Mouse (Mus musculus) liver, embryonic 14.5 days (tissue): Measurements from ENCODE around the gene Gpr19. TPM values are rescaled to one million over a fixed set of nuclear protein-coding genes. Genes with fewer than 3 reads are reported as not detected.

Source experiments
- ATAC-seq: fragments of 200-750 bp; cut with Nextera tagmentation; 2 replicates; pipeline ENCODE4 v1.8.0; 2017; ENCODE audit warnings: moderate number of reproducible peaks, mild to moderate bottlenecking, moderate library complexity; ENCODE audit not compliant: insufficient read depth
- DNase-seq, 3 experiments: peaks; one replicate each; pipeline ENCODE4 v3.0.0-alpha.2; 2012 to 2013; ENCODE audit warnings: low read depth in 3 of 3, low spot score in 3 of 3
- H3K27ac ChIP-seq: fragments of 300-500 bp; sonication (generic); 2 replicates; pipeline ENCODE4 v1.5.1; 2014; ENCODE audit warnings: moderate library complexity, mild to moderate bottlenecking, control low read depth, inconsistent platforms
- H3K27me3 ChIP-seq: fragments of 300-500 bp; sonication (generic); 2 replicates; pipeline ENCODE4 v1.6.1; 2014; ENCODE audit warnings: mild to moderate bottlenecking, low read length, moderate library complexity; ENCODE audit not compliant: control insufficient read depth, insufficient read depth
- H3K36me3 ChIP-seq: fragments of 300-500 bp; sonication (generic); replicated peaks from 2 replicates; pipeline ENCODE4 v1.6.1; 2014; ENCODE audit warnings: low read depth; ENCODE audit not compliant: control insufficient read depth, insufficient read depth
- H3K4me1 ChIP-seq, 2 experiments: fragments of 200-500 bp in 1 of 2; fragments of 300-500 bp in 1 of 2; sonication (generic) in 1 of 2; replicated peaks; 2 replicates each; pipeline ENCODE4 v1.6.1; 2012 to 2014; ENCODE audit warnings: antibody characterized with exemption in 1 of 2, inconsistent platforms in 1 of 2, low read length in 1 of 2; ENCODE audit not compliant: control insufficient read depth in 2 of 2, insufficient read depth in 2 of 2
- H3K4me2 ChIP-seq: fragments of 300-500 bp; sonication (generic); 2 replicates; pipeline ENCODE4 v1.6.1; 2014; ENCODE audit warnings: low read depth, mild to moderate bottlenecking, control low read depth, moderate library complexity
- H3K4me3 ChIP-seq, 2 experiments: fragments of 200-500 bp in 1 of 2; fragments of 300-500 bp in 1 of 2; sonication (generic) in 1 of 2; 2 replicates each; pipeline ENCODE4 v1.5.1; 2012 to 2014; ENCODE audit warnings: low read depth in 2 of 2, low read length in 2 of 2, mild to moderate bottlenecking in 2 of 2, control low read depth in 1 of 2, inconsistent platforms in 1 of 2, moderate library complexity in 1 of 2; ENCODE audit not compliant: insufficient read depth in 1 of 2
- H3K9ac ChIP-seq: fragments of 300-500 bp; sonication (generic); replicated peaks from 2 replicates; pipeline ENCODE4 v1.6.1; 2014; ENCODE audit warnings: mild to moderate bottlenecking, control low read depth, moderate library complexity
- H3K9me3 ChIP-seq: fragments of 300-500 bp; sonication (generic); 2 replicates; pipeline ENCODE4 v1.6.1; 2016; ENCODE audit warnings: low read length, mixed read lengths; ENCODE audit not compliant: control insufficient read depth
- CTCF ChIP-seq: IDR thresholded peaks from 2 replicates; pipeline ENCODE4 v1.5.1; 2016; ENCODE audit warnings: antibody characterized with exemption, low read depth, control low read depth
- EP300 ChIP-seq: IDR thresholded peaks from 2 replicates; pipeline ENCODE4 v1.6.1; 2016; ENCODE audit warnings: antibody characterized with exemption, low read depth
- WGBS: fragments of 180-500 bp; shearing (Covaris S2); extraction: QIAGEN DNeasy Blood & Tissue Kit; methylation state at CpG from one replicate; pipeline ENCODE4 v1.1.7; 2014; ENCODE audit not compliant: insufficient replicate concordance; 5-methylcytosine and 5-hydroxymethylcytosine counted together
- polyA plus RNA-seq, 2 experiments: library from polyadenylated mRNA; depleted of rRNA in 1 of 2; stranded (reverse) in 1 of 2; unstranded in 1 of 2; fragments of >200 nt; fragmentation: Nextera tagmentation in 1 of 2; extraction: Ambion mirVana in 1 of 2; gene quantifications; 2 replicates each; pipeline versions ENCODE4 v1.2.1 to v1.2.3; 2012 to 2014

The Gpr19 gene
- polyA plus RNA-seq, 2 experiments, result 4.4 TPM

DNA sequence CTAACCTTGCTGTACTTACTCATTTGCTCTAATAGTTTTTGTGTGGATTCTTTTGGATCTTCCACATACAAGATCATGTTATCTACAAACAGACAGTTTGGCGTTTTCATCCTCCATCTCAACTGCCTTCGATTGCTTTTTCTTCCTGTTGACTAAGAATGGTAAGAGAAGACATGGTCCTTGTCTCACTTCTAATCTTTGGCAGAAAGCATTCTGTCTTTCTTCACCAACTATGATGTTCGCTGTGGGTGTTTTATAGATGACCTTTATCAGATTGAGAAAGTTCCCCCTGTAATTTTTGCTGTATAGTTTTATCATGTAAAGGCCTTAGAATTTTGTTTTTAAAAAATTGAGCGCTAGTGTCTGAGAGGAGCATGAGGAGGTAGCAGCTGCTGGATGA is 60.3 kb downstream of the Gpr19 start:
- no peak overlapping the region for H3K4me3 ChIP-seq
- H3K9ac ChIP-seq, result no peak overlapping the region

DNA sequence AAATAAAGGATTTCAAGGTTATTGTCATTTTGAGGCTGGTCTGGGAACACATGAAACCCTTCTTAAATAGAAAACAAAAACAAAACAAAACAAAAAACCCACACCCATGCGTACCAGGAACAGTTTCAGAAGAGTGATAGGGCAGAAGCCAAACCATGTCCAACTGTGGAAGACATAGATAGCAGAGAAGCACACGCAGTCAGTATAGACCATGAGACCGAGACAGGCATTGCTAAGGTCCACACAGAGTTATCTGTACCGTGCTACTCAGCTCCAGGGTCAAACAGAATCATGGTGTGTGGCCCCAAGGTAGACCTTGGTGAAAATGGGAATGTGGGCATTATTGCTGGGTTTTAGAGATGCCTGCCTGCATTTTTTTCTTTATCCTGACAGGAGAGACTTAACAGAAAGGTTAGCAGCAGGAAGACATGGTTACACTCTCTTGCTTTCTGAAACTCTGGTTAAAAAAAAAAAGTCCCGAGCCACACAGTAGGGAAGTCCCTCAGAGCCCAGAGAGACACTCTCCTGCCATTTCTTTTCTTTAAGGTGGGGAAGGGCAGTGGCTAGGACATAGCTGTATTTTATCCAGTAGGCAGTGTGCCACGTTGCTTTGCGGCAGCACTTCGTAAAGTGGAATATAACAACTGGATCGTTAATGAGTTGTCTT is 63.7 kb downstream of the Gpr19 start:
- H3K36me3 ChIP-seq, result no peaks in the 10 kb centered on the region
- DNase-seq (peak in 1 of 3 experiments; percentile 29), ATAC-seq (0 out of 2 replicates have a peak, but pooled peaks have one; percentile 5)
- no peaks in the 10 kb centered on the region for H3K27me3 ChIP-seq
- no peak overlapping the region for H3K4me3 ChIP-seq
- peak overlapping the region; percentile 48 for H3K4me2 ChIP-seq
- 44% methylated on average over 9 of the region's 9 CpGs for WGBS
- H3K9ac ChIP-seq, result peak overlapping the region; percentile 44
- TF ChIP-seq CTCF, result no peak
- peak; percentile 66 for TF ChIP-seq EP300
- H3K9me3 ChIP-seq, result no peaks in the 10 kb centered on the region
- H3K4me1 ChIP-seq, result peaks cover 22 to 25% of the 10 kb centered on the region in 2 experiments
- peak overlapping the region; percentile 58 for H3K27ac ChIP-seq

More for the DNA sequence above, 60.3 kb downstream of the Gpr19 start:
- Histone ChIP-seq H3K4me2 (no peak overlapping the region), H3K9me3 (no peaks in the 10 kb centered on the region), H3K27me3 (no peaks in the 10 kb centered on the region), H3K36me3 (no peaks in the 10 kb centered on the region), H3K4me1 (peaks cover 7 to 20% of the 10 kb centered on the region in 2 experiments), H3K27ac (no peak overlapping the region)
- ATAC-seq (no peak), DNase-seq (no peak)
- TF ChIP-seq CTCF (no peak), EP300 (no peak)
- 63% methylated on average over 4 of the region's 4 CpGs for WGBS

DNA sequence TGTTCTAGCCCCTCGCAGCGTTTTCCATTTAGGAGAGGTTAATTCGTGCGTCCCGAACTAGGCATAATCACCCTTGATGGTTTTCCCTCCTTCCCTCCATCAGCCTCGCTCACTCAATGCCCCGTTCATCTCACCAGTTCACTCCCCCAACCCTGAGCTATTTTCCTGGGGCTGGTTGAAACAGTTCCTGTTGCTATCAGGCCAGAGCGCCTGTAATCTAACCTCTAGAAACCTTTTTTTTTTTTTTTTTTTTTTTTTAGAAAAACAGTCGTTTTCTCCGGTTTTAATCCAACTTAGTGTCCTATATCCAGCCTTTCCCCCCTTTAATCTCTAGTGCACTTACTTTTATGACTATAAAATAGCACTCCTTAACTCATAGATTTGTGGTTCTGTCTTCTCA is 67.6 kb downstream of the Gpr19 start:
- Histone ChIP-seq H3K9ac (peak overlapping the region; percentile 91), H3K9me3 (no peaks in the 10 kb centered on the region), H3K36me3 (no peaks in the 10 kb centered on the region), H3K4me3 (peak overlapping the region; percentile 90 to 93), H3K27me3 (no peaks in the 10 kb centered on the region), H3K4me2 (peak overlapping the region; percentile 98), H3K4me1 (peaks cover 27 to 35% of the 10 kb centered on the region in 2 experiments), H3K27ac (peak overlapping the region; percentile 80)
- ATAC-seq, result no peak
- 3% methylated on average over 10 of the region's 10 CpGs for WGBS
- no peak for DNase-seq
- TF ChIP-seq CTCF, result no peak
- no peak for TF ChIP-seq EP300

DNA sequence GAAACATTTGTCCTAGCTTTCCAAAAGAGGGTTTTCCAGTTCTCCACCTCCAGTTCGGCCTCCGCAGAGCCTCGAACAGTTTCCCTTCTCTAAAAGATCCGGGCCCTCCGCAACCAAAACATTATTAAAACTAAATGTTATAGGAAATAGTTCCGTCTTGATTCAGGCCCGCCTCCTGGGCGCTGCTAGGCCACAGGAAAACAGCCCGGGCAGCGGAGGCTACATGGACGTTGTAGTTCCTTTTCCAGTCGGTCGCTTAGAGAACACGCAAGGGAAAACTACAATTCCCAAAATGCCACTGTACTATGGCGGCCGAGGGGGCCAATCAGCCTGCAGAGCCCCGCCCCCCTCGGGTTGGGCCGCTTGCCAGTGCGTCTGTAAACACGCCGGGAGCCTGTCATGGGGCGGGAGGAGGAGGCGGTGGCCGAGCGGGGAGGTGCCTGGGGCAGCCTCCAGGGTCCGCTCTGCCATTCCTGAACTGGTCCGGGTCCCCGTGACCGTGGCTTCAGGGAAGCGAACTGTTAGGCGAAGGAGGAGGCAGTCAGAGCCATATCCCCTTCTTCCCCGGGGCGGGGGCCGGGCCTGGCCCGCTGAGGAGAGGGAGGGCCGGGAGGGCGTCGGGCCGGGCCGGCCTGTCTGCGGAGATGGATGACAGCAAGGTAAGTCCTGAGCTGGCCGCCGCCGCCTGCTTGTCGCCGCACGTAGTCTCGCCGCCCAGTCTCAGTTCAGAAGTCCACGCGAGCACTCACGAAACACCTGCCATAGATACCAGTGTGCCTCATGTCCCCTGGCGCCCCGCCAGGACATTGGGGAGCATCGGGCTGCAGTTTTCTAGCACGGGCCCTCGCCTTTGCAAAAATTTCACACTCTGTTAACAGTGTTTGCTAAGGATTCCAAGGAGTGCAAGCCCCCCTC is 68.3 kb downstream of the Gpr19 start, which contains the start of gene Crebl2:
Gene Crebl2, plus strand, starts transcription at position 369 of the 915 bp plus-strand sequence.
- H3K9me3 ChIP-seq, result no peaks in the 10 kb centered on the region
- no peaks in the 10 kb centered on the region for H3K27me3 ChIP-seq
- peak within 1 kb of the TSS; percentile 96 for H3K9ac ChIP-seq
- under 1% methylated on average over 55 of the region's 58 CpGs for WGBS
- DNase-seq (peak; percentile 98 to 99 (median 98)), ATAC-seq (peak; percentile 97)
- TF ChIP-seq EP300, result no peak
- peak; percentile 41 for TF ChIP-seq CTCF
- peaks cover 26 to 34% of the 10 kb centered on the region in 2 experiments for H3K4me1 ChIP-seq
- peak within 1 kb of the TSS; percentile 86 for H3K27ac ChIP-seq
- no peaks in the 10 kb centered on the region for H3K36me3 ChIP-seq
- H3K4me3 ChIP-seq, result peak within 1 kb of the TSS; percentile 90 to 93
- peak within 1 kb of the TSS; percentile 98 for H3K4me2 ChIP-seq

DNA sequence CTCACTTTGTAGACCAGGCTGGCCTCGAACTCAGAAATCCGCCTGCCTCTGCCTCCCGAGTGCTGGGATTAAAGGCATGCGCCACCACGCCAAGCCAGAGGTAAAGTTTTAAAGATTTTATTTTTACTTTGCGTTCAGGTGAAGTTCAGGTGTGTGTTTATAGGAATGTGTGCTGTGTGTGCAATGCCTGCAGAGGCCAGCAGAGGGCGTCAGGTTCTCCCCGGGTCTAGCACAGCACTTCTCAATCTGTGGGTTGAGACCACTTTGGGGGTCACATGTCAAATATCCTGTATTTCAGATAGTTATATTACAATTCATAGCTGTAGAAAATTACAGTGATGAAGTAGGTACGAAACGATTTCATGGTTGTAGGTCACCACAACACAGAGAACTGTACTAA is 75.5 kb downstream of the Gpr19 start:
- Histone ChIP-seq H3K27ac (no peak overlapping the region), H3K4me1 (peaks cover 0 to 2% of the 10 kb centered on the region in 2 experiments; a peak in 1 of 4 replicates), H3K27me3 (no peaks in the 10 kb centered on the region), H3K9me3 (no peaks in the 10 kb centered on the region), H3K9ac (no peak overlapping the region), H3K4me3 (no peak overlapping the region), H3K36me3 (no peaks in the 10 kb centered on the region), H3K4me2 (no peak overlapping the region)
- peak; percentile 88 for TF ChIP-seq CTCF
- TF ChIP-seq EP300, result no peak
- no peak for ATAC-seq
- 56% methylated on average over 10 of the region's 10 CpGs for WGBS
- DNase-seq, result no peak
